Mouse (Mus musculus): Measurements from ENCODE around the gene Ttll11.

Ttll11 gene

GRCm38 (mm10) chr2:35720550-35720949, 259.2 kb downstream of the Ttll11 start:
- DNase-seq, result no peak

GRCm38 (mm10) chr2:35720104-35720503, 259.6 kb downstream of the Ttll11 start:
- DNase-seq, result no peak

GRCm38 (mm10) chr2:35719230-35720005, 260.3 kb downstream of the Ttll11 start:
- no peak for DNase-seq

GRCm38 (mm10) chr2:35718662-35719061, 261.1 kb downstream of the Ttll11 start:
- no peak for DNase-seq

- no peak for DNase-seq
Observed at GRCm38 (mm10) chr2:35718003-35718500, 261.7 kb downstream of the Ttll11 start.

- no peak for DNase-seq
Observed at GRCm38 (mm10) chr2:35716175-35716574, 263.5 kb downstream of the Ttll11 start.

GRCm38 (mm10) chr2:35715485-35715884, 264.2 kb downstream of the Ttll11 start:
- DNase-seq, result no peak

GRCm38 (mm10) chr2:35714742-35715167, 265.0 kb downstream of the Ttll11 start:
- DNase-seq, result no peak

- no peak for DNase-seq
Observed at GRCm38 (mm10) chr2:35713460-35713859, 266.3 kb downstream of the Ttll11 start.

GRCm38 (mm10) chr2:35712611-35713010, 267.1 kb downstream of the Ttll11 start:
- DNase-seq, result no peak

GRCm38 (mm10) chr2:35703241-35703640, 276.5 kb downstream of the Ttll11 start:
- DNase-seq, result no peak

GRCm38 (mm10) chr2:35702608-35703007, 277.1 kb downstream of the Ttll11 start:
- DNase-seq, result no peak

GRCm38 (mm10) chr2:35702001-35702400, 277.7 kb downstream of the Ttll11 start:
- no peak for DNase-seq
